Mouse (Mus musculus) small intestine, adult 2 months (tissue): ENCODE results near the gene Mgea5.

Experiments used
- CTCF ChIP-seq: fragments of 200-500 bp; IDR thresholded peaks from 2 replicates; pipeline ENCODE4 v1.5.1; 2012; ENCODE audit warnings: low read depth, mild to moderate bottlenecking, control low read depth, inconsistent platforms, low read length, moderate library complexity, mixed read lengths; ENCODE audit not compliant: insufficient replicate concordance, insufficient read length; ENCODE audit errors: extremely low read depth
- POLR2A ChIP-seq: fragments of 200-500 bp; IDR thresholded peaks from 2 replicates; pipeline ENCODE4 v1.6.1; 2012; ENCODE audit warnings: low read depth, mild to moderate bottlenecking, control low read depth, inconsistent platforms, low read length, moderate library complexity

GRCm38 (mm10) chr19:45795406-45795944, 11.8 kb upstream of the Mgea5 start:
- no peak for TF ChIP-seq CTCF
- no peak for TF ChIP-seq POLR2A
